Mouse (Mus musculus) cerebellum, adult 9-10 months (tissue): ENCODE results near the gene Mecr.
A peak's percentile ranks its signal among the peaks of the same experiment; 100 is the strongest.

Experiments
- DNase-seq: peaks from one replicate; pipeline ENCODE4 v3.0.0; 2022

Gene Mecr

GRCm38 (mm10) chr4:131897787-131898186 lies 54.5 kb downstream of the Mecr start:
- DNase-seq: no peak

GRCm38 (mm10) chr4:131898503-131899179 lies 55.4 kb downstream of the Mecr start:
- DNase-seq: no peak

- DNase-seq: peak; percentile 58
Measured at GRCm38 (mm10) chr4:131899180-131899554, 55.9 kb downstream of the Mecr start.

DNA sequence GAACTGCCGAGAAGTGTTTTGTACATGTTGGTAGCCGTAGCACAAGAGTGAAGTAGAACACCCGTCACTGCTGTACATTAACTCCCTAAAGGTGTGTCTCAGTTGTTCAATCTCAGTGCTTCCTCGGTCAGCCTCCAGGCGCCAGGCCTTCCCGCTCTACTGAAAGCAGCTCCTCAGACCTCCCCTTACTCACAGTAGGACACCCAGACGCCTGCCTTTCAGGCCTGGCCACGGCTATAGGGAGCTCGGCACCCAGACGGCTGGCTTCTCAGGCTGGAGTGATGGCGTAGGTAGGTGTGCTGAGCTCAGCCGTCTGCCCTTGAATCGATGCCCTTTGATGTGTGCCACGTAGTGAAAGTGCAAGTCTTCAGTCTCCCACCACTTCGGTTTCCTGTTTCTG lies 57.8 kb downstream of the Mecr start:
- DNase-seq: no peak

DNA sequence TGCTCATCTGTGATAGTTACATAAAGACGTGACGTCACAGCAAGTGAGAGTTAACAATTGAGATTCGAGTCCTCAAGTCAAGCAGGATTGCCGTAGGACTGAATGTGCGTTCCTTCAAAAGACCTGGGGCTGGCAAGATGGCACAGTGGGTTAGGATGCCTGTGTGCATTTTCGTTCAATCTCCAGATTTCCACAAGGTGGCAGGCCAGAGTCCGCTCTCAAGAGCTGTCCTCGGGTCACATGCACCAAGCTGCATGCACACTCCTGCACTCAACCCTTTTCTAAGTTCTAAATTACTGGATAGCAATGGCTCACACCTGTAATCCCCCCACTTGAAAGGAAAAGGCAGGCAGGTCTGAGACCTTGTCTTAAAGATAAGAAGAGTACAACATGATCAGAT lies 61.2 kb downstream of the Mecr start:
- DNase-seq: no peak

GRCm38 (mm10) chr4:131906423-131906822 lies 63.2 kb downstream of the Mecr start:
- no peak for DNase-seq

GRCm38 (mm10) chr4:131907912-131908311 lies 64.6 kb downstream of the Mecr start:
- DNase-seq: no peak

DNA sequence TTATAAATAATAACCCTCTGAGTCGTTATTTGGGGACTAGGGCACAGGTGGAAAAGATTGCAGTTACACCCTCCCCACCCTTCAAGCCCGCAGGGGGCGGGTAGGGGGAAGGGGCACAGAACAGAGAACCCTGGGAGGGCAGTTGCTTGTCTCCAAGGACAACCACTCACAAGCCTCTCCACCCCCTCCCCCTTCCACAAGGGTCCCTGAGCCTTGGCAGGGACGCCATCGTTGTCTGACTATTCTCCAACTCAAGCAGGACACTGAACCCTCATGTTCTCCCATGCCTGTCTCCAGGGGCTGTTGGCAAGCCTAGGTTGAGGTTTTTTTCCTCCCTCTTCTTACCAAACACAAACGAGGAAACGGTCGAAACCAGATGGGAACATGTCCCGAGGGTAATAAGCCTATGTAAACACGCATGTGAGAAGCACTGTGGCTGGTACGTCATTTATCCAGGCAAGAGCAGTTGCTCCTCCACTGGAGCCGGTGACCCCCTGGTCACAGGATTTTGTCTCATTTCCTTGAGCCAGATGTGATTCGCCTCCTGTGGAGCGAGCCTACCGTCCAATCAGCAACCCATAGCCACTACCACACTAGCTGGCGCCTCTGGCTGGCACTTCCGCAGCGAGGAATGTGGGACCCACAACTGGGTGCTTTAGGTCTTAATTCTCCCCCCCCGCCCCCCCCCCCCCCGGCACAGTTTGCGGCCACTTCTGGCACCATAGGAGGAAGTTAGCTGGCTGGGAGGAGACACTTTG lies 67.1 kb downstream of the Mecr start:
- no peak for DNase-seq

GRCm38 (mm10) chr4:131911521-131911920 lies 68.3 kb downstream of the Mecr start:
- DNase-seq: no peak

DNA sequence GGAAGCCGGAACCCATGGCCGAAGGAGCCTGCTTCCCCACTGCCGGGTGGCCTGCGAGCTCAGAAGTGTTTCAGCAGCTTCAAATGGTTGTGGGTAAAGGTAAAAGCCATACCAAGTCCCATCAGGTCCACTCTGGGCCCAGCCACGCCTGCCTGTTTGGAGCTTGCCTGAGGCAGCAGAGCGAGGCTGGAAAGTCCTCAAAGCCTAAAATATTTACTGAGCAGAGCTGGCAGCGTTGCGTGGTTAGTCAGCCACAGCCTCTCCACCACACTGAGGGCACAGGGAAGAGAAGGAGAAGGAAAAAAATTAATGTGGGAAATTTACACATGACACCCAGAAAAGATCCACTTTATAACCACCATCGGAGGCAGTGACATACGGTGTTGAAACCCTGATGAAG lies 70.3 kb downstream of the Mecr start:
- no peak for DNase-seq

- no peak for DNase-seq
Measured at GRCm38 (mm10) chr4:131914046-131914643, 70.9 kb downstream of the Mecr start.

DNA sequence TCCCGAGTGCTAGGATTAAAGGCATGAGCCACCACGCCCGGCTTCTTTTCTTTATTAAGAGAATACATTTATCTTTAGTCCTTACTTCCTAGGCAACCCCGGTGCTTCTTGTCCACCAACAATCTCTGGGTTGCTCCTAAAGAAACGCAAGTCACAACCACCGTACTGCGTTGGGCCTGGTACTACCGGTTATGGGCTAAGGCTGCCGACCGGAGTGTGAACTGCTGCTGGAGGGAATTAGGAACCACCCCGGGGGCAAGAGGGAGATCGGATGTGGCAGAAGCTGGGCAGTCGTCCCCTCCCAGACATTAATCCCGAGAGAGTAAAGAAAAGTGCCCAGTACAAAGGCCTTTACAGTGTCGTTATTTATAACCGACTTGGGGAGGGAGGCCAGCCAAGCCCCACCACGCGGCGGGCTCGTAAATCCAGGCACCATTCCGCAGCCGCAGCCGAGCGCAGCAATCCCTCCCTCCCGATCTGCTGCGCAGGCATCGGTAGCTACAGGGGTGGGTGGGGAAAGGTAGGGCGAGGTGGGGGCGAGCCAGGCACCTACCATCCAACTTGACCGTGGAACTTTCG lies 71.7 kb downstream of the Mecr start:
- no peak for DNase-seq

- no peak for DNase-seq
Measured at GRCm38 (mm10) chr4:131915821-131916328, 72.6 kb downstream of the Mecr start.

DNA sequence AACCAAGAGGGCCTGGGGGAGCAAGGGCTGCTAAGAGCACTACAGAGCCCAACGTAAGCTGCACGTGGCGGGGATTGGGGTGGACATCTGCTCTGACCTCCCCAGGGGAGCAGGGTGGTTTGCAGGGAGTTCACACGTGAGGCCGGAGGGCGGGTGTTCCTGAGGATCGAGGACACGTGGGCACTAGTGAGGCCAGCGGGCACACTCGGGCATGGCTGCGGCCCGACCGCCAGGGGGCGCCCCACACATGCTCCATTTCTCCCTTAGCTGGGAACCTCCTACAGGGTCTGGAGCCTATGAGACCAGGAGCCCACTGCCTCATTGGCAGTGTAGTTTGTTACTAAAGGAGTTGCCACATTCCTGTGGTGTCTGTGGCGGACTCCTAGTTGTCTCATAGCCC lies 73.2 kb downstream of the Mecr start:
- DNase-seq: peak; percentile 50

DNA sequence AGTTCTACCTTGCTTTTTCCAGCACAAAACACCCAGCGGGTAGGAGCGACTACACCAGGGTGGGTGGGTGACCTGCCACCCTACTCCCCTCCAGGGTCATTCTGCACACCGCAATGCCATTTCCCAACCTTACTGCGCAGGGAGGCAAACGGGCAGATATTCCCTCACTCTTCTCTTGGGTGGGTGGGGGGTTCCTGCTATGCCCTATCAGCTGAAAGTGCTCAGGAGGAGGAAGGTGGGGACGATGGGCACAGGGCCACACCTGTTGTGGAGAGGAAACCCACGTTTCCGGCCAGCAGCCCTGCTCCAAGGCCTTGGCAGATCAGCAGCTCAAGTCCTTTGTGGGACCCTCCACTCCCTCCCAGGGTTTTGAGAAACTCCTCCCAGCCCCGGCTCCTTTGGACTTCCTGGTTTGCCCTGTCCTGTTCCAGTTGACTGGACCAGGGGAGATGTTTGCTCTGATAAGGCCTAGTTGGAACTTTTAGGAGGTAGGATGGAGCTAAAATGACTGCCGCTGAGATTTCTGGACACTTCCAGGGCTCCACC lies 73.8 kb downstream of the Mecr start:
- DNase-seq: no peak
